Mouse (Mus musculus) stomach, embryonic 14.5 days (tissue): ENCODE measurements at regions not wholly inside any gene's neighbourhood (a gene's known extent, or its start where the extent isn't known, plus 50 kb on each side); places are given as distances from the start of the nearest gene placed in this dataset.
"Not testable (repeated sequence)": the region's sequence is repeated elsewhere in the genome, so short reads cannot be mapped to it uniquely, and the experiment has no call there.

ENCODE experiments used
- ATAC-seq: fragments of 200-750 bp; cut with Nextera tagmentation; 2 replicates; pipeline ENCODE4 v1.8.0; 2017; ENCODE audit warnings: low read depth, moderate TSS enrichment; ENCODE audit not compliant: insufficient number of reproducible peaks, insufficient read depth, low FRiP score
- H3K27ac ChIP-seq: fragments of 300-500 bp; sonication (generic); 2 replicates; pipeline ENCODE4 v1.5.1; 2014; ENCODE audit warnings: mild to moderate bottlenecking, low read length, moderate library complexity, mixed read lengths
- H3K27me3 ChIP-seq: fragments of 300-500 bp; sonication (generic); 2 replicates; pipeline ENCODE4 v1.6.1; 2014; ENCODE audit warnings: low read length, control low read depth, mixed read lengths; ENCODE audit not compliant: control insufficient read depth, insufficient read depth
- H3K36me3 ChIP-seq: fragments of 300-500 bp; sonication (generic); 2 replicates; pipeline ENCODE4 v1.6.1; 2014; ENCODE audit warnings: mild to moderate bottlenecking, control low read depth, low read length, moderate library complexity, mixed read lengths; ENCODE audit not compliant: control insufficient read depth, insufficient read depth
- H3K4me1 ChIP-seq: fragments of 300-500 bp; sonication (generic); 2 replicates; pipeline ENCODE4 v1.6.1; 2014; ENCODE audit warnings: low read length, control low read depth, mixed read lengths; ENCODE audit not compliant: control insufficient read depth, insufficient read depth
- H3K4me2 ChIP-seq: fragments of 300-500 bp; sonication (generic); replicated peaks from 2 replicates; pipeline ENCODE4 v1.6.1; 2014; ENCODE audit warnings: low read depth, low read length, control low read depth
- H3K4me3 ChIP-seq: fragments of 300-500 bp; sonication (generic); 2 replicates; pipeline ENCODE4 v1.5.1; 2014; ENCODE audit warnings: low read depth, low read length, control low read depth
- H3K9ac ChIP-seq: fragments of 300-500 bp; sonication (generic); replicated peaks from 2 replicates; pipeline ENCODE4 v1.6.1; 2014; ENCODE audit warnings: low read depth, mild to moderate bottlenecking, control low read depth, low read length, moderate library complexity, mixed read lengths
- H3K9me3 ChIP-seq: fragments of 300-500 bp; sonication (generic); 2 replicates; pipeline ENCODE4 v1.6.1; 2016; ENCODE audit warnings: low read depth, low read length, control low read depth; ENCODE audit not compliant: control insufficient read depth
- WGBS: fragments of 180-500 bp; shearing (Covaris S2); extraction: QIAGEN DNeasy Blood & Tissue Kit; methylation state at CpG from one replicate; pipeline ENCODE4 v1.1.7; 2014; 5-methylcytosine and 5-hydroxymethylcytosine counted together

GRCm38 (mm10) chr6:22789731-22790130, 85.6 kb upstream of the Ptprz1 start:
- not testable (repeated sequence) for H3K36me3 ChIP-seq, H3K4me3 ChIP-seq

GRCm38 (mm10) chr6:22791801-22792200, 83.5 kb upstream of the Ptprz1 start:
- WGBS: 96% methylated on average over 4 of the region's 4 CpGs
- Histone ChIP-seq H3K27me3 (no peaks in the 10 kb centered on the region), H3K9me3 (no peaks in the 10 kb centered on the region), H3K4me2 (no peak overlapping the region), H3K9ac (no peak overlapping the region), H3K4me1 (no peaks in the 10 kb centered on the region), H3K36me3 (no peaks in the 10 kb centered on the region), H3K27ac (no peak overlapping the region), H3K4me3 (no peak overlapping the region)
- ATAC-seq: no peak

More at GRCm38 (mm10) chr6:22789731-22790130, 85.6 kb upstream of the Ptprz1 start:
- not testable (repeated sequence) for H3K27me3 ChIP-seq, H3K9me3 ChIP-seq, H3K4me2 ChIP-seq, ATAC-seq, H3K27ac ChIP-seq, H3K4me1 ChIP-seq, H3K9ac ChIP-seq
- WGBS: 64% methylated on average over 4 of the region's 4 CpGs

- WGBS: 72% methylated on average over 3 of the region's 3 CpGs
- no peak for ATAC-seq
- no peak overlapping the region for H3K27ac ChIP-seq
These were observed 82.7 kb upstream of the Ptprz1 start for GRCm38 (mm10) chr6:22792601-22793000.

GRCm38 (mm10) chr6:22794071-22794721, 81.1 kb upstream of the Ptprz1 start:
- H3K4me2 ChIP-seq: no peak overlapping the region
- WGBS: 66% methylated on average over 12 of the region's 12 CpGs
- H3K9ac ChIP-seq: no peak overlapping the region
- H3K4me1 ChIP-seq: no peaks in the 10 kb centered on the region
- no peak overlapping the region for H3K4me3 ChIP-seq
- H3K9me3 ChIP-seq: no peaks in the 10 kb centered on the region
- H3K27me3 ChIP-seq: no peaks in the 10 kb centered on the region
- no peak for ATAC-seq
- H3K36me3 ChIP-seq: no peaks in the 10 kb centered on the region
- H3K27ac ChIP-seq: no peak overlapping the region

More at GRCm38 (mm10) chr6:22792601-22793000, 82.7 kb upstream of the Ptprz1 start:
- H3K9ac ChIP-seq: no peak overlapping the region
- no peaks in the 10 kb centered on the region for H3K36me3 ChIP-seq
- H3K4me2 ChIP-seq: no peak overlapping the region
- H3K4me1 ChIP-seq: no peaks in the 10 kb centered on the region
- no peak overlapping the region for H3K4me3 ChIP-seq
- H3K27me3 ChIP-seq: no peaks in the 10 kb centered on the region
- no peaks in the 10 kb centered on the region for H3K9me3 ChIP-seq

GRCm38 (mm10) chr6:22794755-22795154, 80.5 kb upstream of the Ptprz1 start:
- Histone ChIP-seq H3K4me2 (no peak overlapping the region), H3K27ac (no peak overlapping the region), H3K9me3 (no peaks in the 10 kb centered on the region), H3K9ac (no peak overlapping the region), H3K27me3 (no peaks in the 10 kb centered on the region), H3K4me1 (no peaks in the 10 kb centered on the region), H3K36me3 (no peaks in the 10 kb centered on the region), H3K4me3 (no peak overlapping the region)
- WGBS: 86% methylated on average over 3 of the region's 3 CpGs
- no peak for ATAC-seq

- Histone ChIP-seq H3K4me1 (no peaks in the 10 kb centered on the region), H3K4me3 (no peak overlapping the region), H3K27ac (peak overlapping the region; percentile 30; the same call in 1 of the 2 replicates), H3K9me3 (no peaks in the 10 kb centered on the region), H3K9ac (no peak overlapping the region), H3K4me2 (no peak overlapping the region), H3K36me3 (no peaks in the 10 kb centered on the region), H3K27me3 (no peaks in the 10 kb centered on the region)
- ATAC-seq: no peak
- 77% methylated on average over 6 of the region's 6 CpGs for WGBS
These were observed 79.9 kb upstream of the Ptprz1 start for GRCm38 (mm10) chr6:22795291-22795860.

GRCm38 (mm10) chr6:22801908-22802307, 73.4 kb upstream of the Ptprz1 start:
- H3K9me3 ChIP-seq: no peaks in the 10 kb centered on the region
- H3K4me1 ChIP-seq: no peaks in the 10 kb centered on the region
- H3K4me3 ChIP-seq: no peak overlapping the region
- ATAC-seq: no peak
- no peaks in the 10 kb centered on the region for H3K36me3 ChIP-seq
- no peak overlapping the region for H3K9ac ChIP-seq
- no peaks in the 10 kb centered on the region for H3K27me3 ChIP-seq
- no peak overlapping the region for H3K27ac ChIP-seq
- WGBS: 71% methylated on average over 3 of the region's 3 CpGs
- H3K4me2 ChIP-seq: no peak overlapping the region

GRCm38 (mm10) chr6:22802399-22803092, 72.8 kb upstream of the Ptprz1 start:
- ATAC-seq: no peak
- Histone ChIP-seq H3K4me3 (no peak overlapping the region), H3K9ac (no peak overlapping the region), H3K27ac (no peak overlapping the region), H3K9me3 (no peaks in the 10 kb centered on the region), H3K4me1 (no peaks in the 10 kb centered on the region), H3K36me3 (no peaks in the 10 kb centered on the region), H3K4me2 (no peak overlapping the region), H3K27me3 (no peaks in the 10 kb centered on the region)
- 61% methylated on average over 12 of the region's 12 CpGs for WGBS
